Mouse (Mus musculus) embryonic stem cell, embryonic (primary cell): ENCODE data around the gene E2f1.

Experiments used
- CTCF ChIA-PET, 4 experiments: fragments of 300-600 bp in 2 of 4; fragments of 350-600 bp in 2 of 4; sonication (Branson Sonifier 250); formaldehyde crosslinking; loops; one replicate each; lab custom pipeline; 2022; ENCODE audit warnings: inconsistent platforms in 2 of 4; lab: Charles Lee
- POLR2A ChIA-PET, 4 experiments: fragments of 300-600 bp in 2 of 4; fragments of 350-600 bp in 2 of 4; sonication (Branson Sonifier 250); formaldehyde crosslinking; loops; one replicate each; lab custom pipeline; 2022; ENCODE audit warnings: antibody characterized with exemption in 4 of 4, inconsistent platforms in 1 of 4; lab: Charles Lee

The E2f1 gene

GRCm38 (mm10) chr2:154595775-154596174, 26.1 kb upstream of the E2f1 start:
- ChIA-PET POLR2A (interaction anchor here (0.7 to 4.8 kb wide), 8 partner anchors 7 to 470 kb away, joined by 3 to 48 read pairs (median 4); partner anchors contain the start of genes Pxmp4 (in 2 of the 4), 4930519P11Rik (in 1 of the 4) and Zfp341 (in 1 of the 4)), CTCF (interaction anchor here in 3 of 4 experiments (0.6 to 1.5 kb wide), 4 partner anchors 9 to 20 kb away, joined by 3 to 5 read pairs (median 4); no protein-coding TSS in a partner anchor)

GRCm38 (mm10) chr2:154593025-154593424, 23.3 kb upstream of the E2f1 start:
- ChIA-PET POLR2A (interaction anchor here (0.7 to 4.8 kb wide), 40 partner anchors 8 to 220 kb away, joined by 3 to 48 read pairs (median 4); partner anchors contain the start of genes 4930519P11Rik (in 4 of the 4), Zfp341 (in 4 of the 4), Pxmp4 (in 3 of the 4) and Cdk5rap1 (in 1 of the 4)), CTCF (interaction anchor here (0.6 to 3.2 kb wide), 50 partner anchors 8 to 324 kb away, joined by 3 to 40 read pairs (median 3); partner anchors contain the start of genes 4930519P11Rik (in 4 of the 4), Pxmp4 (in 4 of the 4), Zfp341 (in 4 of the 4) and Actl10 (in 1 of the 4))

- CTCF ChIA-PET = interaction anchor here in 3 of 4 experiments (0.5 to 3.2 kb wide), 6 partner anchors 9 to 737 kb away, joined by 3 to 40 read pairs (median 4); partner anchors contain the start of gene Pxmp4 (in 1 of the 3)
- POLR2A ChIA-PET = interaction anchor here in 2 of 4 experiments (0.6 to 1.8 kb wide), 10 partner anchors 9 to 164 kb away, joined by 3 to 7 read pairs (median 3); partner anchors contain the start of gene Pxmp4 (in 1 of the 2)
These were observed 21.5 kb upstream of the E2f1 start for GRCm38 (mm10) chr2:154591239-154591638.

- POLR2A ChIA-PET = interaction anchor here in 3 of 4 experiments (0.6 to 2.6 kb wide), 10 partner anchors 10 to 49 kb away, joined by 3 to 9 read pairs (median 4); partner anchors contain the start of genes 4930519P11Rik (in 1 of the 3), Pxmp4 (in 1 of the 3) and Zfp341 (in 1 of the 3)
These were observed 19.4 kb upstream of the E2f1 start for GRCm38 (mm10) chr2:154589051-154589450.

GRCm38 (mm10) chr2:154586405-154586804, 16.7 kb upstream of the E2f1 start:
- ChIA-PET CTCF (interaction anchor here (0.5 to 2.3 kb wide), 92 partner anchors 9 to 1950 kb away, joined by 3 to 27 read pairs (median 4); partner anchors contain the start of genes Pxmp4 (in 4 of the 4), Actl10 (in 3 of the 4), 4930519P11Rik (in 2 of the 4) and Cbfa2t2 (in 2 of the 4)), POLR2A (interaction anchor here (0.6 to 3.6 kb wide), 25 partner anchors 7 to 179 kb away, joined by 3 to 15 read pairs (median 5); partner anchors contain the start of genes Pxmp4 (in 2 of the 4), 1700003F12Rik (in 1 of the 4), Actl10 (in 1 of the 4) and E2f1 (in 1 of the 4))

More at GRCm38 (mm10) chr2:154589051-154589450, 19.4 kb upstream of the E2f1 start:
- CTCF ChIA-PET = interaction anchor here in 2 of 4 experiments (0.7 to 1.0 kb wide), 2 partner anchors 14 to 1562 kb away, joined by 3 read pairs; partner anchors contain the start of gene Pxmp4 (in 1 of the 2)

- POLR2A ChIA-PET = interaction anchor here in 3 of 4 experiments (0.6 to 3.6 kb wide), 18 partner anchors 9 to 206 kb away, joined by 3 to 14 read pairs (median 6); partner anchors contain the start of genes Pxmp4 (in 2 of the 3), Actl10 (in 1 of the 3), Necab3 (in 1 of the 3) and Raly (in 1 of the 3)
- CTCF ChIA-PET = interaction anchor here (0.5 to 2.0 kb wide), 12 partner anchors 12 to 92 kb away, joined by 3 to 11 read pairs (median 4); partner anchors contain the start of genes Actl10 (in 3 of the 4), 4930519P11Rik (in 1 of the 4), E2f1 (in 1 of the 4) and Zfp341 (in 1 of the 4)
These were observed 15.4 kb upstream of the E2f1 start for GRCm38 (mm10) chr2:154584931-154585601.

- CTCF ChIA-PET = interaction anchor here (0.5 to 4.8 kb wide), 13 partner anchors 8 to 182 kb away, joined by 3 to 21 read pairs (median 3); partner anchors contain the start of genes Actl10 (in 3 of the 4), 4930519P11Rik (in 1 of the 4) and Zfp341 (in 1 of the 4)
- POLR2A ChIA-PET = interaction anchor here in 3 of 4 experiments (0.8 to 4.9 kb wide), 15 partner anchors 9 to 157 kb away, joined by 3 to 41 read pairs (median 5); partner anchors contain the start of genes Pxmp4 (in 2 of the 3), E2f1 (in 1 of the 3) and Necab3 (in 1 of the 3)
These were observed 14.5 kb upstream of the E2f1 start for GRCm38 (mm10) chr2:154583906-154584872.

- POLR2A ChIA-PET = interaction anchor here in 3 of 4 experiments (0.6 to 5.5 kb wide), 24 partner anchors 9 to 941 kb away, joined by 3 to 62 read pairs (median 4); partner anchors contain the start of genes 4930519P11Rik (in 3 of the 3), Zfp341 (in 3 of the 3), E2f1 (in 2 of the 3) and Actl10 (in 1 of the 3)
- CTCF ChIA-PET = interaction anchor here (0.6 to 4.8 kb wide), 22 partner anchors 9 to 373 kb away, joined by 3 to 21 read pairs (median 4); partner anchors contain the start of genes 4930519P11Rik (in 2 of the 4), Zfp341 (in 2 of the 4), Actl10 (in 1 of the 4) and E2f1 (in 1 of the 4)
These were observed 11.7 kb upstream of the E2f1 start for GRCm38 (mm10) chr2:154581421-154581820.

GRCm38 (mm10) chr2:154580586-154580985, 10.9 kb upstream of the E2f1 start:
- POLR2A ChIA-PET = interaction anchor here in 3 of 4 experiments (0.7 to 5.5 kb wide), 20 partner anchors 9 to 210 kb away, joined by 3 to 62 read pairs (median 5); partner anchors contain the start of genes E2f1 (in 2 of the 3), 1700003F12Rik (in 1 of the 3), 4930519P11Rik (in 1 of the 3) and Actl10 (in 1 of the 3)
- CTCF ChIA-PET = interaction anchor here in 3 of 4 experiments (1.0 to 4.8 kb wide), 10 partner anchors 11 to 372 kb away, joined by 3 to 22 read pairs (median 6); partner anchors contain the start of genes Actl10 (in 1 of the 3), Bpifb5 (in 1 of the 3), E2f1 (in 1 of the 3) and Snta1 (in 1 of the 3)

- POLR2A ChIA-PET = interaction anchor here in 3 of 4 experiments (0.5 to 5.5 kb wide), 12 partner anchors 9 to 155 kb away, joined by 3 to 28 read pairs (median 6); partner anchors contain the start of genes 4930519P11Rik (in 1 of the 3), E2f1 (in 1 of the 3) and Zfp341 (in 1 of the 3)
- CTCF ChIA-PET = interaction anchor here in 3 of 4 experiments (0.6 to 2.2 kb wide), 6 partner anchors 8 to 68 kb away, joined by 4 to 13 read pairs (median 5); partner anchors contain the start of gene Pxmp4 (in 1 of the 3)
These were observed 8.0 kb upstream of the E2f1 start for GRCm38 (mm10) chr2:154577744-154578067.

GRCm38 (mm10) chr2:154576876-154577743, 7.4 kb upstream of the E2f1 start:
- POLR2A ChIA-PET = interaction anchor here in 3 of 4 experiments (0.5 to 5.5 kb wide), 21 partner anchors 8 to 339 kb away, joined by 3 to 28 read pairs (median 4); partner anchors contain the start of genes 4930519P11Rik (in 1 of the 3), Actl10 (in 1 of the 3), E2f1 (in 1 of the 3) and Pxmp4 (in 1 of the 3)
- CTCF ChIA-PET = interaction anchor here (0.6 to 2.2 kb wide), 9 partner anchors 9 to 169 kb away, joined by 3 to 13 read pairs (median 4); partner anchors contain the start of gene Snta1 (in 1 of the 4)

- POLR2A ChIA-PET = interaction anchor here in 1 of 4 experiments (0.8 to 1.2 kb wide), 2 partner anchors 10 to 29 kb away, joined by 3 read pairs; no protein-coding TSS in a partner anchor
- CTCF ChIA-PET = interaction anchor here in 1 of 4 experiments (0.8 kb wide), 1 partner anchor 73 kb away, joined by 3 read pairs; no protein-coding TSS in a partner anchor
These were observed 4.6 kb upstream of the E2f1 start for GRCm38 (mm10) chr2:154574271-154574670.

GRCm38 (mm10) chr2:154572996-154573395, 3.3 kb upstream of the E2f1 start:
- POLR2A ChIA-PET = interaction anchor here in 3 of 4 experiments (0.6 to 18.6 kb wide), 5 partner anchors 8 to 146 kb away, joined by 3 to 479 read pairs (median 5); partner anchors contain the start of genes 1700003F12Rik (in 1 of the 3), Actl10 (in 1 of the 3) and Necab3 (in 1 of the 3)

GRCm38 (mm10) chr2:154571976-154572375, 2.3 kb upstream of the E2f1 start:
- POLR2A ChIA-PET = interaction anchor here in 3 of 4 experiments (0.6 to 18.6 kb wide), 22 partner anchors 8 to 416 kb away, joined by 3 to 479 read pairs (median 6); partner anchors contain the start of genes Actl10 (in 2 of the 3), Pxmp4 (in 2 of the 3), 1700003F12Rik (in 1 of the 3) and 4930519P11Rik (in 1 of the 3)
- CTCF ChIA-PET = interaction anchor here in 3 of 4 experiments (0.9 to 3.9 kb wide), 5 partner anchors 10 to 152 kb away, joined by 3 to 17 read pairs (median 5); partner anchors contain the start of genes 4930519P11Rik (in 1 of the 3) and Zfp341 (in 1 of the 3)

More at GRCm38 (mm10) chr2:154572996-154573395, 3.3 kb upstream of the E2f1 start:
- CTCF ChIA-PET = interaction anchor here in 2 of 4 experiments (1.3 to 2.2 kb wide), 3 partner anchors 13 to 153 kb away, joined by 3 to 5 read pairs (median 3); no protein-coding TSS in a partner anchor
